Mouse (Mus musculus): ENCODE measurements around the gene Olfr600. TPM values are rescaled to one million over a fixed set of nuclear protein-coding genes. Genes with fewer than 3 reads are reported as not detected.

The Olfr600 gene
- total RNA-seq (2014; rRNA removed; ENCODE audit: low replicate concordance) (not detected in 2 replicates), polyA plus RNA-seq (2015; fragmentation: Nextera tagmentation; extraction: Ambion mirVana) (not detected in 2 replicates)

DNA sequence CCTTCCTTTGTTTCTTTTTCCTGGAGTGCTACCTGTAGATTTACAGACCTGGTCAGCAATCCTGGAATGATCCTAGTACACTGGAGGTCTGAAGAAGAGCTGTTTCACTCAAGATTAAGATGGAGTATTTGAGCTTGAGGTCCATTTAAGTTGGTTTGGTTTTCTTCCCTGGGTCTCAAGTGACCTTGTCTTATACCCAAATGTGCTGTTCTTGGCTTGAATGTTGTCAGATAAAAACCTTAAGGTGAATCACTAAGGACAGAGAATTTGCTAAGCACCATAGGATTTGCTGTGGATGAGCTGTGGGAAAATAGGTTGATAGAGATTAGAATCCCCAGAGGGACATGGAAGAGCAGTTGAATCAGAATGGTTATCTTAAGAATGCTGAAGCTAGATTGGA, at the start of gene Olfr600:
Gene Olfr600 (minus strand): TSS at position 101 of the 400 bp plus-strand sequence.
- Histone ChIP-seq H3K36me3 (replicated peaks; ENCODE audit: control insufficient read depth, insufficient read depth, low read length) (no peaks in the 10 kb centered on the region), H3K4me3 (ENCODE audit: low read depth, low read length) (no peak within 1 kb of the TSS), H3K4me2 (ENCODE audit: low read depth, low read length) (no peak within 1 kb of the TSS), H3K27ac (ENCODE audit: low read depth) (no peak within 1 kb of the TSS), H3K9ac (replicated peaks; ENCODE audit: low read depth, low read length) (no peak within 1 kb of the TSS), H3K9me3 (replicated peaks; ENCODE audit: control insufficient read depth, low read length) (no peaks in the 10 kb centered on the region), H3K27me3 (ENCODE audit: control insufficient read depth, insufficient read depth, low read length) (no peaks in the 10 kb centered on the region), H3K4me1 (ENCODE audit: control insufficient read depth, insufficient read depth) (no peaks in the 10 kb centered on the region)
- TF ChIP-seq CTCF (IDR thresholded peaks at IDR 0.05; ENCODE audit: low read depth), result no peak
- TF ChIP-seq EP300 (IDR thresholded peaks at IDR 0.05; ENCODE audit: low read depth), result no peak
- no peak for ATAC-seq (ENCODE audit: insufficient read depth, low read depth)
- DNase-seq (ENCODE audit: low spot score), result no peak

GRCm38 (mm10) chr7:103398981-103399380, 49.5 kb upstream of the Olfr600 start:
- ATAC-seq (ENCODE audit: insufficient read depth, low read depth), result no peak
- H3K9ac ChIP-seq (replicated peaks; ENCODE audit: low read depth, low read length), result no peak overlapping the region
- H3K36me3 ChIP-seq (replicated peaks; ENCODE audit: control insufficient read depth, insufficient read depth, low read length), result no peaks in the 10 kb centered on the region
- no peak for DNase-seq (ENCODE audit: low spot score)
- H3K27ac ChIP-seq (ENCODE audit: low read depth), result no peak overlapping the region
- no peaks in the 10 kb centered on the region for H3K27me3 ChIP-seq (ENCODE audit: control insufficient read depth, insufficient read depth, low read length)
- no peaks in the 10 kb centered on the region for H3K9me3 ChIP-seq (replicated peaks; ENCODE audit: control insufficient read depth, low read length)
- TF ChIP-seq CTCF (IDR thresholded peaks at IDR 0.05; ENCODE audit: low read depth) (no peak), EP300 (IDR thresholded peaks at IDR 0.05; ENCODE audit: low read depth) (no peak)
- H3K4me2 ChIP-seq (ENCODE audit: low read depth, low read length), result no peak overlapping the region
- no peak overlapping the region for H3K4me3 ChIP-seq (ENCODE audit: low read depth, low read length)
- no peaks in the 10 kb centered on the region for H3K4me1 ChIP-seq (ENCODE audit: control insufficient read depth, insufficient read depth)
- WGBS, result 15% methylated on average over 1 of the region's 1 CpGs

DNA sequence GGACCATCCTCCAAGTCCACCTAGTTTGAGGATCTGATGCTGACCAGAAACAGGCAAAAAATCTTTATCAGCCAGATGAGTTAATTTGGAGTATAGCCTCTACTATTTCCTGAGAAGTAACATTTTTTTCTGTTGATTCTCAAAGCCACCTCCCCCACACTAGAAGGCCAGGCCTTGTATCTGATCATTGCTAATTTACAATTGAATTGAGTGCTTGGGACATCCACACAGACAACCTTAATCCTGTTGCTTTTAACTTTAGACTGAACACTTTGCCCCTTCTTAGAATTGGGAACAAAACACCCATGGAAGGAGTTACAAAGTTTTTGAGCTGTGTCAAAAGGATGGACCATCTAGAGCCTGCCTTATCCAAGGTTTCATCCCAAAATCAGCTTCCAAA, 48.3 kb upstream of the Olfr600 start:
- H3K27me3 ChIP-seq (ENCODE audit: control insufficient read depth, insufficient read depth, low read length), result no peaks in the 10 kb centered on the region
- no peak overlapping the region for H3K4me3 ChIP-seq (ENCODE audit: low read depth, low read length)
- H3K36me3 ChIP-seq (replicated peaks; ENCODE audit: control insufficient read depth, insufficient read depth, low read length), result no peaks in the 10 kb centered on the region
- no peaks in the 10 kb centered on the region for H3K4me1 ChIP-seq (ENCODE audit: control insufficient read depth, insufficient read depth)
- H3K9me3 ChIP-seq (replicated peaks; ENCODE audit: control insufficient read depth, low read length), result no peaks in the 10 kb centered on the region
- H3K9ac ChIP-seq (replicated peaks; ENCODE audit: low read depth, low read length), result no peak overlapping the region
- DNase-seq (ENCODE audit: low spot score) (no peak), ATAC-seq (ENCODE audit: insufficient read depth, low read depth) (no peak)
- H3K27ac ChIP-seq (ENCODE audit: low read depth), result no peak overlapping the region
- TF ChIP-seq EP300 (IDR thresholded peaks at IDR 0.05; ENCODE audit: low read depth), result no peak
- no peak for TF ChIP-seq CTCF (IDR thresholded peaks at IDR 0.05; ENCODE audit: low read depth)
- no peak overlapping the region for H3K4me2 ChIP-seq (ENCODE audit: low read depth, low read length)

- no peak for ATAC-seq (ENCODE audit: insufficient read depth, low read depth)
- no peak for TF ChIP-seq EP300 (IDR thresholded peaks at IDR 0.05; ENCODE audit: low read depth)
- no peak for TF ChIP-seq CTCF (IDR thresholded peaks at IDR 0.05; ENCODE audit: low read depth)
- no peaks in the 10 kb centered on the region for H3K27me3 ChIP-seq (ENCODE audit: control insufficient read depth, insufficient read depth, low read length)
- H3K4me2 ChIP-seq (ENCODE audit: low read depth, low read length), result no peak within 1 kb of the TSS
- no peak within 1 kb of the TSS for H3K9ac ChIP-seq (replicated peaks; ENCODE audit: low read depth, low read length)
- H3K4me1 ChIP-seq (ENCODE audit: control insufficient read depth, insufficient read depth), result no peaks in the 10 kb centered on the region
- DNase-seq (ENCODE audit: low spot score), result no peak
- no peak within 1 kb of the TSS for H3K4me3 ChIP-seq (ENCODE audit: low read depth, low read length)
- H3K27ac ChIP-seq (ENCODE audit: low read depth), result no peak within 1 kb of the TSS
- no peaks in the 10 kb centered on the region for H3K9me3 ChIP-seq (replicated peaks; ENCODE audit: control insufficient read depth, low read length)
- no peaks in the 10 kb centered on the region for H3K36me3 ChIP-seq (replicated peaks; ENCODE audit: control insufficient read depth, insufficient read depth, low read length)
Observed at GRCm38 (mm10) chr7:103386077-103386476, 36.6 kb upstream of the Olfr600 start, which contains the start of gene Olfr603. Gene Olfr603 (minus strand): TSS chr7:103386177.

DNA sequence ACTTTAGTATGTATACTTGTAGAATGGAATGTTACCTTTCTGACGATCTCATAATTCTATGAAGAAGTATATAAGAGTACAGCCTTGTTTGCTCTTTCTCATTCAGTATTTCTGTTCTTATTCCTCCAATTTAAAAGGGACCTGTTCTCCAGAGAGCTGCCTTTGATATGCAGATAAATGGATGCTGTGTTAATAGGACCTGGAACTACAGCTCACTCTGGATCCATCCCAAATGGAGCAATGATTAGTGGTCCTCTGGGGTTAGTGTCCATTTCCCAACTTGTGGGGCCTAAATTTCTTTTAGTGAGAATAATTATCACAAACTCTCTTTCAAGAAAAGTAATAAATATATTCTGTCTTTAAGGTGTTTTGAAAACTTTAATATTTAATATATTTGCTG, 13.1 kb upstream of the Olfr600 start, which contains the start of gene Olfr601:
Gene Olfr601 (minus strand): TSS at position 101 of the 400 bp plus-strand sequence.
- Histone ChIP-seq H3K4me1 (ENCODE audit: control insufficient read depth, insufficient read depth) (no peaks in the 10 kb centered on the region), H3K36me3 (replicated peaks; ENCODE audit: control insufficient read depth, insufficient read depth, low read length) (no peaks in the 10 kb centered on the region), H3K27ac (ENCODE audit: low read depth) (no peak within 1 kb of the TSS), H3K9me3 (replicated peaks; ENCODE audit: control insufficient read depth, low read length) (no peaks in the 10 kb centered on the region), H3K27me3 (ENCODE audit: control insufficient read depth, insufficient read depth, low read length) (no peaks in the 10 kb centered on the region), H3K9ac (replicated peaks; ENCODE audit: low read depth, low read length) (no peak within 1 kb of the TSS), H3K4me2 (ENCODE audit: low read depth, low read length) (no peak within 1 kb of the TSS), H3K4me3 (ENCODE audit: low read depth, low read length) (no peak within 1 kb of the TSS)
- TF ChIP-seq CTCF (IDR thresholded peaks at IDR 0.05; ENCODE audit: low read depth) (no peak), EP300 (IDR thresholded peaks at IDR 0.05; ENCODE audit: low read depth) (no peak)
- no peak for ATAC-seq (ENCODE audit: insufficient read depth, low read depth)
- 93% methylated on average over 1 of the region's 1 CpGs for WGBS
- DNase-seq (ENCODE audit: low spot score), result no peak

DNA sequence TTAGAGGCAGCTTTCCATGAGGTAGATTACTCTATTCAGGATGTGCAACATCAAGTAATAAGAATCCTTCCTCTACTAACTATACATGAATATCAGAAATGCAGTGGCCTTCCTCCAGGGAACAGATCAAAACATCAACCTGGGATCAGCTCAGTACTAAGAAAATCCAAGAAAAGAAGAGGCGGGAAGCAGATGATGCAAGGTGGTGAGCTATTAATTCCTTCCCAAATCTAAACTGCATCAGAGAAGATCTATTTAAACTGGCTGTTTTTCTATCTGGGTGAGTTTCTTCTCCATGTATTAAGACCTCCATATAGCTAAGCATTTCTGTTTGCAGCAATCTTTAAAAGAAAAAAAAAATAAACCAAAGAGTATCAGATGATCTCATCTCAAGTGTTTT, 13.9 kb downstream of the Olfr600 start, which contains the start of gene Olfr599:
Gene Olfr599 (plus strand): TSS at position 301 of the 400 bp plus-strand sequence.
- Histone ChIP-seq H3K27ac (ENCODE audit: low read depth) (no peak within 1 kb of the TSS), H3K4me2 (ENCODE audit: low read depth, low read length) (no peak within 1 kb of the TSS), H3K9ac (replicated peaks; ENCODE audit: low read depth, low read length) (no peak within 1 kb of the TSS), H3K36me3 (replicated peaks; ENCODE audit: control insufficient read depth, insufficient read depth, low read length) (no peaks in the 10 kb centered on the region), H3K27me3 (ENCODE audit: control insufficient read depth, insufficient read depth, low read length) (no peaks in the 10 kb centered on the region), H3K4me3 (ENCODE audit: low read depth, low read length) (no peak within 1 kb of the TSS), H3K9me3 (replicated peaks; ENCODE audit: control insufficient read depth, low read length) (no peaks in the 10 kb centered on the region), H3K4me1 (ENCODE audit: control insufficient read depth, insufficient read depth) (no peaks in the 10 kb centered on the region)
- DNase-seq (ENCODE audit: low spot score) (no peak), ATAC-seq (ENCODE audit: insufficient read depth, low read depth) (no peak)
- TF ChIP-seq CTCF (IDR thresholded peaks at IDR 0.05; ENCODE audit: low read depth), result no peak
- no peak for TF ChIP-seq EP300 (IDR thresholded peaks at IDR 0.05; ENCODE audit: low read depth)
- 93% methylated on average over 1 of the region's 1 CpGs for WGBS
